Mouse (Mus musculus): Measurements from ENCODE around the gene Fam110c.

Gene Fam110c

GRCm38 (mm10) chr12:31101821-31102220, 28.2 kb downstream of the Fam110c start:
- DNase-seq (ENCODE audit: low spot score in 2 of 2), result no peak

DNA sequence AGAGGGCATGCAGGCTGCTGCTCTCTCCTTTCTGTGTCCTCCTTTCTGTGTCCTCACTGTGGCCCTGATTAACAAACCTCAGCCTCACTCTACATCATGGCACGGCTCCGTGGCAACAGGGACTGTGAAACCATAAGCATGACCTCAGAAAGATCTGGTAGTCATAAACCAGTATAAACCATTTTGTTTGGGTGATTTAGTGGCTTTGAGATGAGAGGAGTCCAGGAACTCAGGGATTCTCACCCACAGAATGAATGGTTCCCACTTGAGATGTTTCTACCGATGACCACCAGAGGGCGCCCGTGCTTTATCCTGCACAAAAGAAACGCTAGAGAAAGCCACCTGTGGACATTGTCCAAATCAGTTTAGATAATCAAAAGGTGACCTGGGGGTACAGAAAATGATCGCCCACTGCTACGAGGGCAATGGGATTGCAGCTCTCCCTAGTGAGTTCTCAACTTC, 42.4 kb downstream of the Fam110c start:
- peak; percentile 26 to 70 for DNase-seq (ENCODE audit: low spot score in 2 of 2)

DNA sequence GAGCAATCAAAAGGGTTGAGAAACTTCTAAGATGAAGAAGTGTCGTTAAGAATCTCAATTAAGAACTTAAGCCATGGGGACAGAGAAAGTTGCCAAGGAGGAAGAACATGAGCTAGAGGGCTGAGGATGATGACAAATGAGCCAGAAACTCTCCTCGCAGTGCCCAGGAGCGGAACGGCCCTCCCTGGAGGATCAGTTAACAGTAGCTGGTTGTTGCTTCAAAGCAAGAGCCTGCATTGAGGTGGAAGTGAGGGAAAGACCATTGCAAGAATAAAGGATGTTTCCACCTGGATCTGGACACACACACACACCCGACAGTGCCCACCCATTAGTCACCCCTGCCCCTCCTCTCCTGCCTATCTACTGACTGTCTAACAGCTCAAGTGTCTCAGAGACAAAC, 46.9 kb downstream of the Fam110c start:
- no peak for DNase-seq (ENCODE audit: low spot score in 2 of 2)

- no peak for DNase-seq (ENCODE audit: low spot score in 2 of 2)
These were observed 49.4 kb downstream of the Fam110c start for GRCm38 (mm10) chr12:31122892-31123622.

GRCm38 (mm10) chr12:31126071-31126470, 52.4 kb downstream of the Fam110c start:
- no peak for DNase-seq (ENCODE audit: low spot score in 2 of 2)

DNA sequence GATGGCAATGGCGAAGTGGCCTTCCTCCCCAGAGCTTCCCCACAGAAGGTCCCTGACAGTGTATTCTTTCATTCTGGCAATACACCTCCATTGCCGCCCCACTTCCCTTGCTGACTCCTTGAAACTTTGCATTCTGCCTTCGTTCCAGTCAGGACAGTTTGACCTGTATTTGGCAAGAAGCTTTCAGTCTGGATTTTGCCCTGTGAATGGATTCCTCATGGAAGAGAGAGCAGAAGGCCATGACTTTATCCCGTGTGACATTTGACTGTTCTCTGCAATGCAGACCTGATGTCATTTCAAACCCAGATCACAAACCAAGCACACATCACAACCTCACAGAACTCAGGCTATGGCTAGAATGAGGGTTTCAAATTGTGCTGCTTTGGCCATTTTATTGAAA, 55.9 kb downstream of the Fam110c start:
- no peak for DNase-seq (ENCODE audit: low spot score in 2 of 2)
